Mouse (Mus musculus) kidney, adult 18-20 months (tissue): ENCODE measurements at regions not wholly inside any gene's neighbourhood (a gene's known extent, or its start where the extent isn't known, plus 50 kb on each side); places are given as distances from the start of the nearest gene placed in this dataset.
"Not testable (repeated sequence)": the region's sequence is repeated elsewhere in the genome, so short reads cannot be mapped to it uniquely, and the experiment has no call there.

Source experiments
- DNase-seq: peaks from one replicate; pipeline ENCODE4 v3.0.0; 2021

DNA sequence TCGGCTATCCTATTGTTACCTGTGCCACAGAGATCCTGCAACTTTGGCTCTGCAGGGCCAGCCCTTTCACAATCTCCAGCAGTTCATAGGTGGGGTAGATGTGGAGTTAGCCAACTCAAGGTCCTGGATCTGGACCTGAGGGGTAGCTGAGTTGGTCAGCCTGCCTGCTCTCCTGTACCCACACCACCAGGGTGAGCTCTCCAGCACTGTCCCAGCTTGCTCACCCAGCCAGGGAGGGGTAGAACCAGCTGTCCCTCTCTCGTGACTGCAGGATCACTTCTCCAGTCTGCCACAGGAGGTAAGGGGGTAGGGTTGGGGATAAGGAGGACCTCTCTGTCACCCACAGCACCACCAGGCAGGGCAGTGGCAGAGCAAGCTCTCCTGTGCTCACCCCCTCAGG is 104.6 kb upstream of the Arid1b start:
- DNase-seq = no peak

DNA sequence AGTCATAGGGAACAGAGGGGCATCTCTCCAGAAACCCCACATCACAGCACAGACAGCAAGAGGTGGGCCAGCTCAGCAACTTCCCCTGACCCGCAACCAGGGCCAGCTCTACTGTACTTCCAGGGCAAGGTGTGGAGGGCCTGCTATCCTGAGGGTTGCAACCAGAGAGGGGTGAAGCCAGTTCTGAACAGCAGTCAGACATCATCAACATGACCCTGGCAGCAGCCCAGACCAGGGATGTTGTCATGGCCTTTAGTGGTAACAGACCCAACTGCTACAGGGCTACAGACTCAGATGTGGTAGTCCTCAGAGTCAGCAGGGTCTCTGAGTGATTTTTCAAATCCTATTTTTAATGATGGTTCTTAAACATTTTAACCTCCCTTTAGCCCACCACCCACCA is 104.0 kb upstream of the Arid1b start:
- DNase-seq = no peak

DNA sequence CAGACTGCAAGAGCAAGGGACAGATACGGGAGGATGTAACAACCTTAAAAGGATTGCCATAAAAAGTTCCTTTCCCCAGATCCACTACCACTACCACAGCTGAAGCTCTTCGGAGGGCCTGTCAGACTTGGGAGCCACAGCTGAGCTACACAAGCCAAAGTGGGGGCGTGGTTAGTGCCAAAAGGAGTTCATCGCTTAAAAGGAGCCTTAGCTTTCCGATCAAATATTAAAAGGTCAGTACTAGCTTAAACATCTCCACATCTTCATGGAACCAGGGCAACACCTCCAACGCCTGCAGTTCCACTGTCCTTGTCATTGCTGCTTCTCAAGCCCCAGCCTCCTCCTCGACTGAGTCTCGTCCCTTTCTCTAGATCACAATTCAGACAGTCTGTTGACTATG is 102.6 kb upstream of the Arid1b start:
- no peak for DNase-seq

DNA sequence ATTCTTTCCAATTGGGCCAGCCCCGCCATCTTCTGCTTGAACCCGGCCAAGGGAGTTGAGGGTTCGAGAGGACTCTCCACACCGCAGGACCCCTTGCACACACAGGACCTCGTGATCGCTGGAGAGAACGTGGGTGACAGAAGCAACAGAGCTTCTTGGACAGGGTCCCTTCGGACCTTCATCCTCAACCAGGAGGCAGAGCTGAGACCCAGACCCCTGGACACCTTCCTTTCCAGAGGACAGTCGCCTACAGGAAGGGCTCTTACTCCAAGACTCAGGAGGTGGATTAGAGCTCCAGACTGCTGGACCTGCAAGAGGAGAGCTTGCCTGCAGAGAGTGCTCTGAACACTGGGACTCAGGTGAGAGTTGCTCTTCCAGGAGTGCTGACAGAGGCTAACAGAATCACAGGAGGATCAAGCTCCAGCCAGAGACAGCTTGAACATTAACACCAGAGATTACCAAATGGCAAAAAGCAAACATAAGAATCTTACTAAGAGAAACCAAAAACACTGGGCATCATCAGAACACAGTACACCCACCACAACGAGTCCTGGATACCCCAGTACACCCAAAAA is 99.3 kb upstream of the Arid1b start:
- not testable (repeated sequence) for DNase-seq

DNA sequence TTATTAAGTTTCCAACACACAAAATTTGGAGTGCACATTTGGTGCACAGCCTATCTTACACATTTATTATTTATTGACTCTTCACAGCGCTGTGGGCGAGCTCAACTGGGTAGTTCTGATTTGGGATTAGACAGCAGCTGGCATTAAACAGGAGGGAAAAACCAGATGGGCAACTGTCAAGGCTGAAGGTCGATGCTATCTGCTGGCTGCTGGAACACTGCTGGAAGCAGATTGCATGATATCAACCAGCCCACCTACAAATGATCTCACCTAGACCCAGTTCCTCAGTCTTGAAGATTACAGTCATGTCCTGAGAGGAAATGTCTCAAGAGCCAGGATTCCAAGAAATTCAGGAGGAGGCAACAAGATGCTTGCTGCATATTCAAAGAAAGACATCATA is 91.0 kb upstream of the Arid1b start:
- no peak for DNase-seq

DNA sequence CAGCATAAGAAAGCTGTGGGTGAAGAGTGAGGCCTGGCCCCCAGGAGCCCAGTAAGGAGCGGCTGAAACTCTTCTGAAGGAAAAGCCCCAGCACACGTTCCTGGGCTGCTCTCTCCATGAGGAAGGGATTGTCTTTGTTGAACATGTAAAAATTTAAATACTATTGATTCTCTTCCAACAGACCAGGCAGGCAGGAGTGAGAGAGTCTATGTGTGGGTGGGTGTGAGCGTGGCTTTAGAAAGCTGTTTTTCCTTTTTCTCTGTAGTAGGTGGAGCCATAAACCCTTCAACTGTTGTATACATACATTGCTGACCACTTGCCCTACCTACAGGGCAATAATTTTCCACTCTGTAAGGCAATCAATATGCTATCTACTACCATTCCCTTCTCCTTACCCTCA is 87.6 kb upstream of the Arid1b start:
- DNase-seq = no peak

DNA sequence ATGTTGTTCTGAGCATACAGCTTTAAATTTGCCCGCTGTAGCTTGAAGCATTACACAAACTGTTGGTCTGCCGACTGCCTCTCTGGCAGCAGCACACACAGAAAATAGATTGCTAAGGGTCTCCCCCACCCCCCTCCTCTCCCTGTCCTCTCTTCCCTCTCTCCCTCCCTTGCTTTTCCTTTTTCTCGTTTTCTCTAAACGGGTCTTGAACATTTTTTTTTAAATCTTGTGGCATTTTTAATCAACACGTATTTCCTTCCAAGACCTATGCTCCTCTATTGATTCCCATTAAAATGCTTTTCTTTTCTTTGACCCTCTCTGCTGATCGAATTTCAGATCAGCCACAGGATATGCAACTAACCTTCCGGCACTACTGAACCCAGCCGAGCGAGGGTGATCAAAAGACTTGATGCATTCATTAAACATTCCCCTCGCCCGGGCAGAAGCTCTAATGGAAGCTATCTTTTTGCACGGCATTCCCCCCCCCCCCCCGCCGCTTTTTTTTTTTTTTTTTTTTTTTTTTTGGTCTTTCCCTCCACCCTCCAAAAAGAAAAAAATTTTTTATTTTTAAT is 86.9 kb upstream of the Arid1b start:
- peak; percentile 41 for DNase-seq

DNA sequence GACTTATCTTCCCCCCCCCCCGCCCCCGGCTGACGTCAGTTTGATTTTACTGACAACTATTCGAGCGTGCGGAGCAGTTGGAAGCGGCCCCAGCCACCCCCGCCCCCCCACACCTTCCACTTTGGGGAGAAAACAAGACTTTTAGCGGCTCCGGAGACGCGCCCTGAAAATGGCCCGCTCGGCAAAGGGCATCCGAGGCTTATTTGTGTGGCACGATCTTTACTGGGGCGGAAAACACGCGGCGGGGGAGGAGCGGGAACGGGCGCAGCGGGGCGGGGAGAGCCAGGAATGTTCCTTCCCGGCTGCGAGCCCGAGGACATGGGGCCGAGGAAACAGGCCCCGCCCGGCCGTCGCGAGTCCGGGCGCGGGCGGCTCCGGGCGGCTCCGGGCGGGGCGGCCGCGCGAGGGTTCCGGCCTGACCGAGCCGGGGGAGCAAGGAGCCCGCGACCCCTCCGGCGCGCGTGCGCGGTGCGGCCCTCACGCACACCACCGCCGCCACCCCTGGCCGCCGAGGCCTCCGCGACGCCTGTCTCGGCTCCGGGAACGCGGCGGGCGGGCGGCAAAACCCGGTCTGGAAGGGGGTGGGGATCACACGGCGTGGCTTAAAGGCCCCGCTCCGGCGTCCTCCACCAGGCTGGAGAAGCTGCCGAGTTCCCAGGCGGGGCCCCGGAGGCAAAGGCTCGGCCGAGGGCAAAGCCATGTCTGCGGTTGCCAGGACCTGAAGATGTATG is 86.1 kb upstream of the Arid1b start:
- DNase-seq = peak; percentile 93

DNA sequence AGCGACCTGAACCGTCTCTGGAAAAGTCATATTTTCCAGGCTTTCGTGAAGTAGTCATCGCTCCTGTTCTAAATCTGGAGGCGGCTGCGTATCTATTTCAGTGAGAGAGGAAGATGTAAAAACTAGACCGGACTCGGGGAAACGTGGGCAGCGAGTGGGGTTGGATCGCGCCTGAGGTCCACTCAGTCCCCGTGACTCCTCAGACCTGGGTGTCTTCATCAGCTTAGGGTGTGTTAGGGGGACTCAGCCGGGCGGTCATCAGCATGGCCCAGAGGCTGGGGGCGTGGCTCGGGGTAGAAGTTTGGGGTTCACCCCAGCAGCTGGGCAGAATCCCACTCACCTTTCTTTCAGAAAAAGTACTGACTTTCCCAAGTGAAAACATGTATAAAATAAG is 85.6 kb upstream of the Arid1b start:
- DNase-seq = no peak

DNA sequence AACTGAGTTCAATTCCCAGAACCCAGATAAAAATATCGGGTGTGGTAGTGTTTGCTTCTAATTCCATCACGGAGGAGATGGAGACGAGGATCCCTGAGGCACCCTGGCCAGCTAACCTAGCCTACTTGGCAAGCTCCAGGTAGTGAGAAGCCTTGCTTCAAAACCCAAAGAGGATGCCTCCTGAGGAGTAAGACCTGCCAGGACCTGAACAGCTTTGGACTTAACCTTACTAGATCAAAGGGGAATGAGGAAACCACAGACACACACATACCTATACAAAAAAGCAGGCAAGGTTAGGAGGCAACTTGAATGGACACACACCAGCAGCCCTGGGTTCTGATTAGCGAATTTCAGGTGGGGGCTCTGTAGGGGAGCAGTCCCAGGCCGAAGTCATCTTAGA is 84.0 kb upstream of the Arid1b start:
- no peak for DNase-seq

DNA sequence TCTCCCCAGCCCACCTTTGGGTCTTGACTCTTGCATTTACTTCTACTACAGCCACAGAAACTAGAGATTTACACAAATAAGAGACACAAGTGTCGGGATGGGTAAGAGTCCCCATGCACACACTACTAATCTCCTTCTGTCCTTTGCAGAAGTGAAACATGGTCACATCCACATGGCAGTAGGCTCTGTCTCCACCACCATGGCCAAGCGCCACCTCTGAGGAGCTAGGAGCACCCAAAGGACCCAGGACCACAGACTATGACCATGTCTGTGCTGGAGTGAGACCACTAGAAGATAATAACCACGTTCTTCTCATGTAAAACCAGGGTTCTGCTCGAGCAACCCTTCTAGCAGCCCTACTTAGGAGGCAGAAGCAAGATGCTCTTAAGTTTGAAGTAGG is 81.1 kb upstream of the Arid1b start:
- no peak for DNase-seq

DNA sequence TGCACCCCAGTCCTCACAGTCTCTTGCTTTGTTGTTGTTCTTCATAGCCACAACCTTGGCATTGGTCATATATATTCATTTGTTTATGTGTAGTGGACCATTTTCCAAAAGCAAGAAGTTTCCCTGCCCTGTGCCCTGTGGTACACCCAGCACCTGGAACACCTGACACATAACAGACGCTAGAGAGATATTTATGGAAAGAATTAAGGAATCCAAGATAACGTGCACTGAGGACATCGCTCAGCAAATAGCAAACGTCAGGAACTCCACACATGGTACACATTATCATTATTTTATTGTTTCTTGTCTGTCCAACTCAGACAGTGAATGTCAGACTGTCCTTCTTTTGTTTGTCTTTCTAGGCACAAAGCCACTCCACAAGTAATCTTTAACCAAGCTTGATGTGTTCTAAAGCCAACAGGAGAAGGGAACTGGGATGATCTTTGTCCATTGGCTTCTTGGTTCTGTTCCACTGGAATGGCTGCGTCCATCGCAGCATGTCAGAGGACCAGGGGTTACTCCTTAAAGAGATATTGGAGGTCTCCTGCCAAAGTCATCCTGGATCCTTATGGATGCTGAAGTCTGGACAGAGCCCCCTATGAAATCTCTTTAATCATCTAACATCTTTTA is 74.2 kb upstream of the Arid1b start:
- peak; percentile 44 for DNase-seq

DNA sequence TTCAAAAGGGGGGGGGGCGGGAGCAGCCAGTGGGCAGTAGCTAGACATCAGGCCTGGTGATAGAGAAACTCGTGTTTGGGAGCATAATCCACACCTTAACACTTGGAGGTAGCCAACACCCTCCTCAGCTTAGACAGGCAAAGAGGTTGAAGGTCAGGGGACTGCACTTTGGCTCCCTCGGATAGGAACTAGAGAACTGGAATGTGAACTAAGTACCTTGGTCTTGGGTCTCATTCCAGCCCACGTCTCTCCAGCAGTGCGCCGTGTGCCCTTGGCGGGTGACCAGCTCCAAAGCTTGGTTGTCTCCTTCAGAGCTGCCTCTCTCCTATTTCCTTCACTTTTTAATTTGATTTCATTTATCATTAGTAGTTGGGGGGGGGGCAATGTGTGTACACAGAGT is 73.0 kb upstream of the Arid1b start:
- peak; percentile 69 for DNase-seq

DNA sequence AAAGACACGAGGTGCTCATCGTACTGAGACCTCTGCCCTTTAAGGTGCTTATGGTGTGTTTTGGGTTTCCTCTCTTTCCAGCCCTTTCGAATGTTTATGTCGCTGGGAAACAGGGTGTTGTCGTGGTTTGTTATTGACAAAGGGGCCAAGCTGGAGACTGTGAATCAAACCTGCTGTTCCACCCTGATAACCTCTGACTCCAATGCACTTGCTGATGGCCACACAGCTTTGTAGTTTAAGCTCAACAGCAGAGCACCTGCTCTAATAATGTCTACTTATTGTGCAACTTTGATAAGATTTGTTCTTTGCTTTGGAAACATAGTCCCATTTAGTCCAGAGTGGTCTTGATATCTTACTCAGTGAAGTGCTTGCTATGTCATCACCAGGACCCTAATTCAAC is 65.5 kb upstream of the Arid1b start:
- no peak for DNase-seq

DNA sequence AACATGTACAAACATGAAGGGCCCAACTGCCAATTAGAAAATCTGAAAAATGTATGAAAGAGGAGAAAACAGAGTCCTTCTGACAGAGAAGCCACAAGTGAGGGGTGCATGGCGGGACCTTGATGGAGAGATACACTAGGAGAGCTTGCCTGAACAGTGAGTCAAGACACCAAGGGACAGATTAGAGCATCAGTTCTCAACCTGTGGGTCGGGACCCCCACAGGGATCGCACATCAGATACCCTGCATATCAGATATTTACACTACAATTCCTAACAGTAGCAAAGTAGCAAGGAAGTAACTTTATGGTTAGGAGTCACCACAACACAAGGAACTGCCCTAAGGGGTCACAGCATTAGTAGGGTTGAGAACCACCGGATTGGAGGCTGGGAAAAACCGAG is 58.9 kb upstream of the Arid1b start:
- DNase-seq = no peak

DNA sequence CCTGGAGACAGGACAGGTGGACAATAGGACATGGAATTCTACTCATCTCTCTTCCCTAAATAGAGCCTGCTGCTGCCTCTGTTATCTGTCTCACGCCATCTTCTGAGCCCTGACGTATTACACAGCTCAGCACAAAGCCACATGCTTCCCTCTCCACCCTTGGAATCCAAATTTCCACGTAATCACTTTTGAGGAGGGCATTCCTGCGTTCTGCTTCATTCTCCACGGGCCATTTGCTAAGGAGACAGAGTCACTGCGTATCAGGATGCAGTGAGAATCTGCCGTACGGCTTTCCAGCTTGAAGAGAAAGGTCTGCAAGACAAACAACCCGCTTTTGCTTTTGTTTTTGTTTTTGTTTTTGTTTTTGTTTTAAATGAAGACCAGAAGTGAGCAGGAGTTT is 53.5 kb upstream of the Arid1b start:
- DNase-seq = peak; percentile 16

DNA sequence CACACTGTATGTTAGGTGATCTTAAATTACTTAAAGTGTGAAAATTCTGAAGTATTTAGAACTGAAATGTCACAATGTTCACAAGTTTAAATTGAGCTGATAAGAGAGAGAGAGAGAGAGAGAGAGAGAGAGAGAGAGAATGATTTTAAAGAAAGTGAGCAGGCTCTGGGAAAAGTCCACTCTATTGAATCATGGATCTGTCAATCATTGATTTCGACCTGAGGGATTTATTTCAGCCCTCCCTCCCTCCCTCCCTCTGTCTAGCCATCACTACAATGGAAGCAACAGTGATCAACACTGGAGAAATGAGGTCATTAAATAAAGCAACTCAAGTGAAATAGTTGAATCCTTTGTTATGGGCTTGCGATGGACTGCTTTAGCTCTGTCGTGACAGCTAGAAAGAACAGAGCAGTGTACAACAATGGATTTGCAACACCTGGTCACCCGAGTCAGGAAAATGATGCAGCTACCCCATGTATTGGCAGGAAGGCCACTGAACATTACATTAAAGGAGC is 52.8 kb upstream of the Arid1b start:
- no peak for DNase-seq

DNA sequence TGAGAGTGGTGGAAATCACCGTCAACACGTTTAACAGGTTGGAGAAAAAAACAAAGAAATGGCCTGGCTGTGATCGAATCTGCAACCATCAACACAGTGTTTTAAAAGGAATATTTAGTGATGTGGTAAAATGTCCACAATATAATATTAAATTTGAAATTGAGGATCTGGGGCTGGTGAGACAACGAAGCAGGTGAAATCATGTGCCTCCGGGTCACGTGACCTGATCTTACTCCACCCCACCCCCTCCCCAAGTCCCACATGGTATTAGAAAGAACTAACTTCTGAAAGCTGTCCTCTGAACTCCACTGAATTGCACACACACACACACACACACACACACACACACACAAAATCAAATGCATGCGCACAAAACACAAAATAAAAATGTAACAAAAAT is 51.3 kb upstream of the Arid1b start:
- DNase-seq = no peak
